Mouse (Mus musculus) lung, adult 2 months (tissue): Measurements from ENCODE around the gene Acrbp.

Source experiments
- CTCF ChIP-seq: fragments of 200-500 bp; IDR thresholded peaks from 2 replicates; pipeline ENCODE4 v1.5.1; 2011; ENCODE audit warnings: mild to moderate bottlenecking, low read length, control low read depth; ENCODE audit not compliant: insufficient read depth
- POLR2A ChIP-seq: fragments of 200-500 bp; IDR thresholded peaks from 2 replicates; pipeline ENCODE4 v1.6.1; 2011; ENCODE audit warnings: low read depth, mild to moderate bottlenecking, control low read depth, low read length, borderline replicate concordance; ENCODE audit errors: extremely low read depth

- no peak for TF ChIP-seq POLR2A
- TF ChIP-seq CTCF, result peak; percentile 49; the same call in 1 of the 2 replicates
These were observed 61.4 kb downstream of the Acrbp start for GRCm38 (mm10) chr6:125110927-125111326.
